Mouse (Mus musculus): ENCODE data around the gene Sobp. TPM values are rescaled to one million over a fixed set of nuclear protein-coding genes. Genes with fewer than 3 reads are reported as not detected.

Sobp gene
- 13.6 and 15.6 TPM in 2 replicates for polyA plus RNA-seq (2015; fragmentation: Nextera tagmentation; extraction: Ambion mirVana)

DNA sequence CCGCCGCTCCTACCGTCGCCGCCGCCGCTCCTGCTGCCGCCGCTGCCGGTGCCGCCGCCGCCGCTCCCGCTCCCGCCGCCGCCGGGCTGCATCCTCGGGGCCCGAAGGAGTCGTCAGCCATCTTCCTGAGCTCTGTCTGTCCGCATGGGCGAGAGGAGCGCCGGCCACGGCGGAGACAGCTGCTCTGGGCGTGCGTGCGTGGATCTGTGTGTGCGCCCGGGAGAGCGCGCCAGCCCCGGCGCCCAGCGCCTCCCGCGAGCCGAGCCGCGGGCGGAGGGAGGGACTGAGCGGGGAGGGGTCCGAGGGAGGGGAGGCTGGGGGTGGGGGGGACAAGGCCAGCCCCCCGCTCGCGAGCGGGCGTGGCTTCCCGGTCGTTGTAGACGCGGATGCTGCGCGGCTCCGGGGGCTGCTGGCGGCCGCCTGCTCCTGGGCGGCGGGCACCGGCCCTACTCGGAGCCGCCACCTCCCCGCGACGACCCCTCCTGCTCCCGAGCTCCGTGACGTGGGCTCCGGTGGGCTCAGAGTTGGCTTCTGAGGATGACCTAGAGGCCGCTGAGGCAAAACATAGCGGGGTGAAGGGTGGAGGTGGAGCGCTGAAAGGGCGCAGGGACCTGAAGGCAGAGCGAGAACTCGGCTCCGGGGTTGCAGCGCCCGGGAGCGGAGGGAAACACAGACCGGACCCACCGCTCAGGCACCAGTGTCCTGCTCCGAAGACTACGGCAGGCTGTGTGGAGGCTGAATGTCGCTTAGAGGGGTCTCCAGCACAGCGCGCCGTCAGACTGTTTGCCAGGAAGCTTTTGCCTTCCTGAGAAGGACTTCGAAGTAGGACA is at the start of gene Sobp, which contains the start of gene 9030612E09Rik:
Gene Sobp (minus strand): TSS at position 205 of the 830 bp plus-strand sequence.
Gene 9030612E09Rik (plus strand): TSS at position 379 of the 830 bp plus-strand sequence.
- H3K4me2 ChIP-seq (replicated peaks) = peak within 1 kb of the TSS; percentile 78
- peak; percentile 89 for ATAC-seq
- H3K9me3 ChIP-seq = no peaks in the 10 kb centered on the region
- peaks cover 9% of the 10 kb centered on the region for H3K27me3 ChIP-seq
- H3K4me3 ChIP-seq (replicated peaks) = peak within 1 kb of the TSS; percentile 89
- peak within 1 kb of the TSS; percentile 98 for H3K9ac ChIP-seq (replicated peaks)
- WGBS = under 1% methylated on average over 85 of the region's 91 CpGs
- peaks cover 42% of the 10 kb centered on the region for H3K4me1 ChIP-seq (replicated peaks)
- H3K36me3 ChIP-seq = no peaks in the 10 kb centered on the region
- peak within 1 kb of the TSS; percentile 99 for H3K27ac ChIP-seq

DNA sequence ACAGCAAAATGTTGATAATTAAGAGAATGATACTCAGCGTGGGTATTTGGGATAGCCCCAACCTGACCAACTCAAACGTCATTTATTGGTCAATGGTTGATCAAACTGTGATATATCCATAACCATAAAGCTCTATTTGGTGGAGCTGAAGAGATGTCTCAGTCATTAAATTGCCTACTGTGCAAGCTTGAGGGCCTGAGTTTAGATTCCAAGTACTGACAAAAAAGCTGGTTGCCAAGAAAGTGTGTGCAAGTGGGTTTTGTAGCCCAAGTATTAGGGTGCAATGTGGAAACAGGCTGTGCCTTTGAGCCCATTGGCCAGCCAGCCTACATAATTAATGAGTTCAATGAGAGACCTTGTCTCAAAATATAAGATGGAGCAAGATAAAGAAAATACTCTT is 49.1 kb upstream of the Sobp start:
- no peak for ATAC-seq
- Histone ChIP-seq H3K4me2 (replicated peaks) (no peak overlapping the region), H3K27ac (no peak overlapping the region), H3K9ac (replicated peaks) (no peak overlapping the region), H3K36me3 (no peaks in the 10 kb centered on the region), H3K4me1 (replicated peaks) (peaks cover 16% of the 10 kb centered on the region), H3K9me3 (no peaks in the 10 kb centered on the region), H3K27me3 (no peaks in the 10 kb centered on the region), H3K4me3 (replicated peaks) (no peak overlapping the region)
- 86% methylated on average over 2 of the region's 2 CpGs for WGBS

DNA sequence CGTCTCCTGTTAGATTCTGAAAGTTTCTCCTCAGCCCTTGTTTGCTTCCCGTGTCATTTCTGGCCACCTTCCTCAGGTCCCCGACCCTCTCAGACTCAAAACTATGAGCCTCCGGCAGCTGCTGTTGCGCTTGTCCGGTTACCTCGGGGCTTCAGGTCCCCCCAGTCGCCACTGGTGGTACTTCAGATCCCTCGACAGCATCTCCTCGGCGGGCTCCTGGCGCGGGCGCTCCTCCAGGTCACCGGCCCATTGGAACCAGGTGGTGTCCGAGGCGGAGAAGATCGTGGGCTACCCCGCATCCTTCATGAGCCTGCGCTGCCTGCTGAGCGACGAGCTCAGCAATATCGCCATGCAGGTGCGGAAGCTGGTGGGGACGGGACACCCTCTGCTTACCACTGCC is 47.3 kb upstream of the Sobp start:
- Histone ChIP-seq H3K4me2 (replicated peaks) (peak overlapping the region; percentile 99), H3K9me3 (no peaks in the 10 kb centered on the region), H3K27ac (peak overlapping the region; percentile 92), H3K36me3 (no peaks in the 10 kb centered on the region), H3K9ac (replicated peaks) (peak overlapping the region; percentile 81), H3K4me1 (replicated peaks) (peaks cover 16% of the 10 kb centered on the region), H3K4me3 (replicated peaks) (peak overlapping the region; percentile 65), H3K27me3 (no peaks in the 10 kb centered on the region)
- peak; percentile 69 for ATAC-seq
- under 1% methylated on average over 25 of the region's 25 CpGs for WGBS

DNA sequence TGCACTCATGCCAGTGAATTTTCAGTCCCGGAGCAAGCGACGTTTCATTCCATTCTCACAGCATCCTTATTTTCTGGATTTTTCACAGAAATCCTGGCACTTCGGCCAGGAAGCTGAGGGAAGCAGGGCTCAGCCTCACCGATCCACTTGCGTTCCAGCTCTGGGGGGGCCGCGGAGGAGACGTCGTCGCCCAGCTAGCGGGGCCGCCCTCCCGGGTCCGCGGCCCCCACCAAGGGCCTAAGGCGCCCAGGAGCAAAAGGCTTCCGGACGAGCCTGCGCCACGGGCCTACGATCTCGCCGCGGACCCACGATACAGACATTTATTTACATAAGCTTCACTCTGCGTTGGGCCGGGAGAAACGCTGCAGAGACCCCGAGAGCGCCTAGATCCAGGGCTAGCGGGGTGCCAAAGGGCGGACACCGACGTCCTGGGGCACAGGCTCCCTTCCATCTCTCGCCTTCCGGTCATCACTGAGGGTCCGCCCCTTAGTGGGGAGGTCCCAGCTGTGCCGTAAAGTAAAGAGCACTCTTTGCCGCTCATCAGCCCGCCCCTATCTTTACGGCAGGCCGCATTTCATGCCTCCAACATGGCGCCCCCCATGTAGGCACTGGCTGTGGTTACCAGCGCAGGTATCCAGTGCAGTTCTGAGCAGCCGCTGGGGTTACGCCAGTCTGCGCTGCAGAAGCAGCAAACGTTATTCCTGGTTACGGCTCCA is 46.7 kb upstream of the Sobp start, which contains the start of gene Pdss2:
Gene Pdss2 (plus strand): TSS at position 577 of the 716 bp plus-strand sequence.
- H3K4me2 ChIP-seq (replicated peaks) = peak within 1 kb of the TSS; percentile 99
- peak within 1 kb of the TSS; percentile 92 for H3K9ac ChIP-seq (replicated peaks)
- H3K9me3 ChIP-seq = no peaks in the 10 kb centered on the region
- under 1% methylated on average over 49 of the region's 50 CpGs for WGBS
- no peaks in the 10 kb centered on the region for H3K36me3 ChIP-seq
- H3K4me3 ChIP-seq (replicated peaks) = peak within 1 kb of the TSS; percentile 65
- peaks cover 16% of the 10 kb centered on the region for H3K4me1 ChIP-seq (replicated peaks)
- no peaks in the 10 kb centered on the region for H3K27me3 ChIP-seq
- peak; percentile 99 for ATAC-seq
- H3K27ac ChIP-seq = peak within 1 kb of the TSS; percentile 92

DNA sequence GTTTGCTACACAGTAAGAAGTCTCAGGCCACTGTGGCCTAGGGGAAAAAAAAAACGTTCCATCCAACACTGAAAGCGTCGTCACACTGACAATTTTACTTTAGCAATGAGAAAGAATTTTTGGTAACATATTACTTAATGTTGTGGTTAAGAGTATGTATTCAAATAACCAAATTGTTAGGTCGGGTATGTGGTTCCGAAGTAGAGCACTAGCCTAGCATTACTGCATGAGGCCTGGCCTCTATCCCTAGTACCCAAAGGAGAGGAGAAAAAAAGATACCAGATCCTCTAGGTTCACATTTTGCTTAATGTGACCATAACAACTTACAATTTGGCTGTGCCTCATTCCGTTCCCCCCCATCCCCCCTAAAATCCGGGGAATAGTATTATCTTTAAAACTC is 46.1 kb upstream of the Sobp start:
- Histone ChIP-seq H3K36me3 (no peaks in the 10 kb centered on the region), H3K9ac (replicated peaks) (peak overlapping the region; percentile 92), H3K27ac (peak overlapping the region; percentile 92), H3K27me3 (no peaks in the 10 kb centered on the region), H3K9me3 (no peaks in the 10 kb centered on the region), H3K4me1 (replicated peaks) (peaks cover 16% of the 10 kb centered on the region), H3K4me2 (replicated peaks) (peak overlapping the region; percentile 99), H3K4me3 (replicated peaks) (peak overlapping the region; percentile 65)
- no peak for ATAC-seq
- 22% methylated on average over 7 of the region's 7 CpGs for WGBS

DNA sequence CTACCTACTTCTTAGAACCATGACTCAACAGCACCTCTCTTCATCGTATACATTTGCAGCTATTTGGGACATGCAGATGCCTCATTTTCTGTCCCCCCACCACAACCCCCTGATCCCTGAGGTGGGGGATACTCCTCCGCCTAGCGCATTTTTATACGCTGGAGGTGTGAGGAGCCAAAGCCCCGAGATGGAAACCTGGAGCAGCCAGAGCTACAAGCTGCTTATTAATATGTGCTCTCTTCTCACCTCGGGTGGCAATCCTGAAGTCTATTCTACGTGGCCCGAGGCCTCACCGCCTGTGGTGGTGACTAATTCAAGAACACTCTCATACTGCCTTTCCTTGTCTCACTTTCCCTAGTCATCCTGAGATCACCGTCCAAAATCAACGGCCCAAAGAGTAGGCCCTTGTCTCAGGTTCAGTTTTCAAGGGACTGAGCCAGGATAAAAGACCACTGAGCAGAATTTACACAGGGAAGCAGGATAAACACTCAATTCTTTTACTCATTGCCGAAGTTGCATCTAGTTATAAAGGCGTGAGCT is 43.1 kb upstream of the Sobp start:
- Histone ChIP-seq H3K4me3 (replicated peaks) (no peak overlapping the region), H3K4me1 (replicated peaks) (peaks cover 12% of the 10 kb centered on the region), H3K36me3 (no peaks in the 10 kb centered on the region), H3K27me3 (no peaks in the 10 kb centered on the region), H3K4me2 (replicated peaks) (no peak overlapping the region), H3K27ac (no peak overlapping the region), H3K9me3 (no peaks in the 10 kb centered on the region), H3K9ac (replicated peaks) (no peak overlapping the region)
- no peak for ATAC-seq
- WGBS = 94% methylated on average over 13 of the region's 13 CpGs

DNA sequence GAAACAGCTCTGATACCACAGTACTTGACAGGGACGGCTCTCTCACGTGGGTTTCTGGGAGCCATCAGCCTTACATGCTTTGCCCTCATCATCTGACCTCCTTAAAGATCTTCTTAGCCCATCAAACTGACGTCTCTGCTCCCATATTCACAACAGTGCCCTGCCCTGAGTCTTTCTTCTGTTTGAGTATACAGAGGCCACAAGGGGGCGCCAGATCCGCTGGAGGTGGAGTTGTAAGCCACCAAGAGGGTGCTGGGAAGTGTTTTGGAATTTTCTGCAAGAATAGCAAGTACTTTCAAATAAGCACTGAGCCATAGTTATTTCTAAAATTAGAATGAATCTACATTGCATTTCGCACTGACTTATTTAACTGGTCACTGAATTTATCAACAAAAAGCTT is 37.5 kb upstream of the Sobp start:
- H3K27me3 ChIP-seq = no peaks in the 10 kb centered on the region
- WGBS = 34% methylated on average over 6 of the region's 6 CpGs
- H3K36me3 ChIP-seq = no peaks in the 10 kb centered on the region
- H3K4me3 ChIP-seq (replicated peaks) = no peak overlapping the region
- H3K9ac ChIP-seq (replicated peaks) = no peak overlapping the region
- H3K4me1 ChIP-seq (replicated peaks) = no peaks in the 10 kb centered on the region
- peaks cover 8% of the 10 kb centered on the region; the same call in 1 of the 2 replicates for H3K9me3 ChIP-seq
- H3K4me2 ChIP-seq (replicated peaks) = no peak overlapping the region
- ATAC-seq = no peak
- no peak overlapping the region for H3K27ac ChIP-seq

DNA sequence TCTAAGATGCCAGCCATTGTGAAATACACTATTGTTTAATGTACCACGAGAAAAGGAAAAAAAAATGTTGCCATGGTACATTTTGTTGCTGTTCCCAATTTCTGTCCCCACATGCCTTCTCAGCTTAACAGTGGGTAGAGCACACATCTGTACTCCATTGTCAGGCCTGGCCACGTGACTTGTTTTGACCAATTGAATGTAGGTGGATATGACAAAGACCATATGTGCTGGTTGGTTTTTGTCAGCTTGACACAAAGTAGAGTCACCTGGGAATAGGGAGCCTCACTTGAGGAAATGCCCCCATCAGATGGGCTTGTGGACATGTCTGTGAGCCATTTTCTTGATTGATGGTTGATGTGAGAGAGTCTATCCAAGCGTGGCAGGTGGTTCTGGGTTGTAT is 29.5 kb upstream of the Sobp start:
- Histone ChIP-seq H3K4me2 (replicated peaks) (no peak overlapping the region), H3K9me3 (no peaks in the 10 kb centered on the region), H3K27me3 (no peaks in the 10 kb centered on the region), H3K9ac (replicated peaks) (no peak overlapping the region), H3K27ac (no peak overlapping the region), H3K36me3 (no peaks in the 10 kb centered on the region), H3K4me1 (replicated peaks) (no peaks in the 10 kb centered on the region), H3K4me3 (replicated peaks) (no peak overlapping the region)
- WGBS = 84% methylated on average over 3 of the region's 3 CpGs
- no peak for ATAC-seq

DNA sequence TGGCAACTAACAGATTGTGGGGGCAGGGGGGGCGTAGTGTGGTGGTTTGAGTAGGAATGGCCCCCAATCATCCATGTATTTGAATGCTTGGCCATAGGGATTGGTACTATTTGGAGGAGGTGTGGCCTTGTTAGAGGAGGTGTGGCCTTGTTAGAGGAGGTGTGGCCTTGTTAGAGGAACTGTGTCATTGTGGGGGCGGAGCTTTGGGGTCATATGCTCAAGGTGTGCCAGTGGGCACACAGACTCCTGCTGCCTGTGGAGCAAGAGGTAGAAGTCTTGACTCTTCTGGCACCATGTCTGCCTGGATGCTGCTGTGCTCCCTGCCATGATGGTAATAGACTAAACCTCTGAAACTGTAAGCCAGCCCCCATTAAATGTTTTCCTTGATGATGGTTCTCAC is 25.9 kb upstream of the Sobp start:
- 94% methylated on average over 2 of the region's 2 CpGs for WGBS
- Histone ChIP-seq H3K36me3 (no peaks in the 10 kb centered on the region), H3K4me3 (replicated peaks) (no peak overlapping the region), H3K9me3 (no peaks in the 10 kb centered on the region), H3K27ac (no peak overlapping the region), H3K9ac (replicated peaks) (no peak overlapping the region), H3K27me3 (no peaks in the 10 kb centered on the region), H3K4me1 (replicated peaks) (no peaks in the 10 kb centered on the region), H3K4me2 (replicated peaks) (no peak overlapping the region)
- no peak for ATAC-seq

DNA sequence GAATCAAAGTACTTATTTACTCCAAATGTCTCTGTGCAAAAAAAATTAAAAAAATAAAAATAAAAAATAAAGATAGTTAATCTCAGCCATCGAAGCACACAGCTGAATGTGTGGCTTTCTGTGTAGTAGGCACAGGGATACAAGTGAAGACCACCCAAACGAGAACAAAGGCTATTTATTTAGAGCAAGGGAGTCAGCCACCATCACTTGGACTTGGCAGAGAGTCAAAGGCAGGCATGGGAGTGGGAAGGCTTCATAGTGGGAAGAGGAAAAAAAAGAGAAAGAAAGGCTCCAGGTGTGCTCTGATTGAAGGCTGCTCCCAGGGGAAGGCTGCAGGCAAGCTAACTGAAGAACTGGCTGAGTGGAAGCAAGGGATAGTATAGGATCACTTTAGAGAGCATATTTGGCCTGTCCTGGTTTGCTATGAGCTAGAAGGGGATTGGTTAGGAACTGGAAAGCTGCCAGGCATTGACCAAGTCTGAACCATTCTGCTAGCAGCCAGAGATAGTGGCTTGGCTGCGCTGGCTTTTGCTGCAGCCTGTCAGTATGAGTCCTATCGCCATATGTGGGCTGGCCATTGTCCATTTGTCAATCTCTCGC is 6.1 kb upstream of the Sobp start:
- Histone ChIP-seq H3K4me2 (replicated peaks) (peak overlapping the region; percentile 14; the same call in 1 of the 2 replicates), H3K36me3 (no peaks in the 10 kb centered on the region), H3K27me3 (peaks cover 9% of the 10 kb centered on the region), H3K27ac (peak overlapping the region; percentile 41; the same call in 1 of the 2 replicates), H3K4me3 (replicated peaks) (no peak overlapping the region), H3K9me3 (no peaks in the 10 kb centered on the region), H3K9ac (replicated peaks) (no peak overlapping the region), H3K4me1 (replicated peaks) (peaks cover 21% of the 10 kb centered on the region)
- peak; percentile 68; the same call in 1 of the 2 replicates for ATAC-seq
- 43% methylated on average over 5 of the region's 5 CpGs for WGBS

DNA sequence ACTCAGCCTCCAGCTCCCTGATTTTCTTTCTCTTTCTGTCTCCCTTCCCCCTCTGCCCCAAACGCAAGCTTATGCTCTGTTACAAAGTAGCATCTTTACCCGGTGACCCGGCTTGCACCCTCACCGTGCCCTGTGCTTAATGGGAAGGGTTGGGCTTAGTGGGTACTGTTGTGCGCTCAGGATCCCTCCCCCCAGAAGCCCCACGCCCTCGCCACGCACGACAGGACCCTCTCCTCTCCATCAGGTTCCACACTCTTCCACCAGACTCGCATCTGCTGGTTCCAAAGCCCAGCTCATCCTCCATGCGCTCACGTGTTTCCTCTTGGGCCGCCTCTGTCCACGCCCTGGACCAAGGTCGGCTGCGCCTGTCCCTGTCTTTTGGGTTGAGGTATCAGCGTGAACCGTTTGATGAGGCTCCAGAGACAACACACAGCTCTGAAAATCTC is 849 bp upstream of the Sobp start:
- Histone ChIP-seq H3K27me3 (peaks cover 9% of the 10 kb centered on the region), H3K4me2 (replicated peaks) (peak overlapping the region; percentile 78), H3K9me3 (no peaks in the 10 kb centered on the region), H3K4me3 (replicated peaks) (peak overlapping the region; percentile 89), H3K27ac (peak overlapping the region; percentile 99), H3K4me1 (replicated peaks) (peaks cover 39% of the 10 kb centered on the region), H3K9ac (replicated peaks) (peak overlapping the region; percentile 98), H3K36me3 (no peaks in the 10 kb centered on the region)
- WGBS = under 1% methylated on average over 18 of the region's 18 CpGs
- peak; percentile 40 for ATAC-seq

Measured in midbrain, embryonic 13.5 days (tissue).